Comparison of ENCODE assay signal across 11 mouse cellular contexts in genomic region chr5:140798775-140799174, GRCm38 (mm10). TPM values are rescaled to one million over a fixed set of nuclear protein-coding genes. Genes with fewer than 3 reads are reported as not detected.
DNase-seq lines count a peak whose midpoint lies in the region; ATAC-seq and TF ChIP-seq lines count a peak whose summit lies in the region.
"Had no signal": no experiment of that assay in that cellular context is flagged by ENCODE, and none has a peak within 500 bp of the region (broad histone marks: within the 10 kb centered on the region; RNA-seq: fewer than 3 reads in every experiment).

No protein-coding gene starts in this region.

- H3K4me2 ChIP-seq in liver, embryonic 13.5 days: no peak overlapping the region

- no peaks in the 10 kb centered on the region for H3K9me3 ChIP-seq in liver, embryonic 13.5 days (replicated peaks)

- TF ChIP-seq POLR2A in cortical plate, adult 2 months (IDR thresholded peaks at IDR 0.05; ENCODE audit: extremely low read depth, insufficient read depth, low read length): no peak

- intact Hi-C loops in gastrocnemius, adult 2 months (cut with DNase I): no loop called here

- no peaks in the 10 kb centered on the region for H3K27me3 ChIP-seq in liver, embryonic 13.5 days

- TF ChIP-seq CTCF in gastrocnemius, adult 2 months (IDR thresholded peaks at IDR 0.05): no peak
- no peak for TF ChIP-seq CTCF in layer of hippocampus, adult 2 months (conservative IDR thresholded peaks at IDR 0.05)
- TF ChIP-seq CTCF in cortical plate, adult 2 months (IDR thresholded peaks at IDR 0.05; ENCODE audit: extremely low read depth, insufficient read depth, low read length): no peak

- peak overlapping the region; percentile 42; the same call in 1 of the 2 replicates for H3K4me3 ChIP-seq in gastrocnemius, adult 2 months
- H3K4me3 ChIP-seq in layer of hippocampus, adult 2 months: no peak overlapping the region
- no peak overlapping the region for H3K4me3 ChIP-seq in cortical plate, adult 2 months (ENCODE audit: insufficient read depth, low read length)
- H3K4me3 ChIP-seq in liver, embryonic 13.5 days (replicated peaks): no peak overlapping the region

- peak overlapping the region; percentile 36; the same call in 1 of the 2 replicates for H3K9ac ChIP-seq in liver, embryonic 13.5 days

- no peaks in the 10 kb centered on the region; the same call in 1 of the 2 replicates for H3K36me3 ChIP-seq in liver, embryonic 13.5 days

- peaks cover 17% of the 10 kb centered on the region for H3K4me1 ChIP-seq in cortical plate, adult 2 months (ENCODE audit: control insufficient read depth, insufficient read depth, low read length)
- H3K4me1 ChIP-seq in liver, embryonic 13.5 days (replicated peaks): peaks cover 73% of the 10 kb centered on the region

- 38% methylated on average over 5 of the region's 5 CpGs for WGBS in liver, embryonic 13.5 days (ENCODE audit: insufficient replicate concordance)

- peak overlapping the region; percentile 72 for H3K27ac ChIP-seq in gastrocnemius, adult 2 months
- peak overlapping the region; percentile 77 for H3K27ac ChIP-seq in layer of hippocampus, adult 2 months
- 0 out of 2 replicates have a peak overlapping the region, but pooled peaks have one; percentile 62 for H3K27ac ChIP-seq in cortical plate, adult 2 months (ENCODE audit: insufficient read depth, low read length)
- H3K27ac ChIP-seq in liver, embryonic 13.5 days: peak overlapping the region; percentile 58
- H3K27ac ChIP-seq: kidney, postnatal 0 days had no signal

- ATAC-seq in liver, embryonic 13.5 days (ENCODE audit: low read depth): no peak

- DNase-seq in gastrocnemius, adult 2 months: no peak
- DNase-seq in gastrocnemius, postnatal 10 days: no peak
- no peak for DNase-seq in layer of hippocampus, adult 2 months (ENCODE audit: low spot score in 2 of 2)
- no peak for DNase-seq in layer of hippocampus, adult 18-20 months (ENCODE audit: low spot score in 2 of 2)
- DNase-seq in liver, embryonic 13.5 days: no peak
- no peak for DNase-seq in gastrocnemius, adult 18-20 months (ENCODE audit: low spot score)
- DNase-seq in B cell, adult 2 months: no peak
- DNase-seq: cerebellum, adult 2 months; thymus, postnatal 36 days had no signal

RNA-seq across cellular contexts. Expression of gene Gna12, which starts 31.5 kb away (rescaled TPM):
- total RNA-seq in gastrocnemius, adult 2 months (2021): 10 to 100 TPM; 21.7 to 29.8 TPM
- 10 to 100 TPM; 38.2 to 42.4 TPM for total RNA-seq in gastrocnemius, postnatal 10 days (2021)
- 10 to 100 TPM; 78.3 to 80.5 TPM for total RNA-seq in layer of hippocampus, adult 2 months (2021)
- total RNA-seq in layer of hippocampus, adult 18-20 months (2021): 10 to 100 TPM; 86.2 to 95.6 TPM
- 90.0 and 94.4 TPM in 2 replicates for polyA plus RNA-seq in cortical plate, adult 2 months (2012; rRNA removed)
- polyA plus RNA-seq in liver, embryonic 13.5 days (2015; fragmentation: Nextera tagmentation; extraction: Ambion mirVana): 5.3 and 7.0 TPM in 2 replicates
- total RNA-seq in gastrocnemius, adult 18-20 months (2021): 10 to 100 TPM; 21.7 to 24.4 TPM
